Mouse (Mus musculus) spleen, adult 18-20 months (tissue): ENCODE measurements around the gene Ldlr.
"Not testable (repeated sequence)": the region's sequence is repeated elsewhere in the genome, so short reads cannot be mapped to it uniquely, and the experiment has no call there.

Source experiments
- DNase-seq, 2 experiments: peaks; one replicate each; pipeline ENCODE4 v3.0.0; 2022; ENCODE audit warnings: mixed read lengths in 2 of 2

Gene Ldlr

GRCm38 (mm10) chr9:21758576-21759529, 35.6 kb downstream of the Ldlr start:
- no peak for DNase-seq

- DNase-seq = no peak
These were observed 36.4 kb downstream of the Ldlr start for GRCm38 (mm10) chr9:21759718-21760117.

GRCm38 (mm10) chr9:21760155-21761088, 37.1 kb downstream of the Ldlr start, which contains the start of gene Spc24:
Spc24 (minus strand) TSS chr9:21760303.
- DNase-seq = peak; percentile 89 to 93

GRCm38 (mm10) chr9:21762135-21762534, 38.9 kb downstream of the Ldlr start:
- DNase-seq = no peak

- no peak for DNase-seq
These were observed 41.1 kb downstream of the Ldlr start for GRCm38 (mm10) chr9:21764084-21764999.

GRCm38 (mm10) chr9:21767896-21768295, 44.6 kb downstream of the Ldlr start:
- DNase-seq = no peak

GRCm38 (mm10) chr9:21768511-21769411, 45.5 kb downstream of the Ldlr start:
- DNase-seq = no peak

- no peak for DNase-seq
These were observed 46.4 kb downstream of the Ldlr start for GRCm38 (mm10) chr9:21769558-21770183.

GRCm38 (mm10) chr9:21773396-21773795, 50.1 kb downstream of the Ldlr start:
- DNase-seq = not testable (repeated sequence)

- DNase-seq = no peak
These were observed 51.1 kb downstream of the Ldlr start for GRCm38 (mm10) chr9:21774353-21774752.

GRCm38 (mm10) chr9:21777726-21778125, 54.4 kb downstream of the Ldlr start:
- no peak for DNase-seq

GRCm38 (mm10) chr9:21781657-21782468, 58.6 kb downstream of the Ldlr start:
- DNase-seq = no peak

GRCm38 (mm10) chr9:21784517-21785307, 61.4 kb downstream of the Ldlr start:
- no peak for DNase-seq

- DNase-seq = not testable (repeated sequence)
These were observed 63.0 kb downstream of the Ldlr start for GRCm38 (mm10) chr9:21786309-21786708.

GRCm38 (mm10) chr9:21786906-21787305, 63.6 kb downstream of the Ldlr start:
- peak; percentile 32 to 63 for DNase-seq

- DNase-seq = no peak
These were observed 64.4 kb downstream of the Ldlr start for GRCm38 (mm10) chr9:21787654-21788053.

- DNase-seq = no peak
These were observed 65.0 kb downstream of the Ldlr start for GRCm38 (mm10) chr9:21788234-21788633.

- DNase-seq = no peak
These were observed 68.6 kb downstream of the Ldlr start for GRCm38 (mm10) chr9:21791861-21792260.

- DNase-seq = peak in 1 of 2 experiments; percentile 12
These were observed 69.4 kb downstream of the Ldlr start for GRCm38 (mm10) chr9:21792644-21793043.
